Mouse (Mus musculus) stomach, embryonic 16.5 days (tissue): ENCODE results near the gene Pfn1. TPM values are rescaled to one million over a fixed set of nuclear protein-coding genes. Genes with fewer than 3 reads are reported as not detected.

Source experiments
- ATAC-seq: fragments of 200-750 bp; cut with Nextera tagmentation; 2 replicates; pipeline ENCODE4 v1.8.0; 2017; ENCODE audit warnings: moderate number of reproducible peaks, moderate TSS enrichment; ENCODE audit not compliant: insufficient read depth, low FRiP score
- H3K27ac ChIP-seq: fragments of 300-500 bp; sonication (generic); 2 replicates; pipeline ENCODE4 v1.5.1; 2014; ENCODE audit warnings: low read length
- H3K27me3 ChIP-seq: fragments of 300-500 bp; sonication (generic); 2 replicates; pipeline ENCODE4 v1.6.1; 2014; ENCODE audit warnings: low read length, control low read depth, mixed read lengths; ENCODE audit not compliant: control insufficient read depth, insufficient read depth
- H3K36me3 ChIP-seq: fragments of 300-500 bp; sonication (generic); 2 replicates; pipeline ENCODE4 v1.6.1; 2014; ENCODE audit warnings: low read length; ENCODE audit not compliant: control insufficient read depth, insufficient read depth
- H3K4me1 ChIP-seq: fragments of 300-500 bp; sonication (generic); 2 replicates; pipeline ENCODE4 v1.6.1; 2014; ENCODE audit warnings: low read length, control low read depth, mixed read lengths; ENCODE audit not compliant: control insufficient read depth, insufficient read depth
- H3K4me2 ChIP-seq: fragments of 300-500 bp; sonication (generic); 2 replicates; pipeline ENCODE4 v1.6.1; 2014; ENCODE audit warnings: low read depth, low read length, mixed read lengths
- H3K4me3 ChIP-seq: fragments of 300-500 bp; sonication (generic); replicated peaks from 2 replicates; pipeline ENCODE4 v1.5.1; 2014; ENCODE audit warnings: mild to moderate bottlenecking, low read length
- H3K9ac ChIP-seq: fragments of 300-500 bp; sonication (generic); 2 replicates; pipeline ENCODE4 v1.6.1; 2014; ENCODE audit warnings: low read length
- H3K9me3 ChIP-seq: fragments of 300-500 bp; sonication (generic); replicated peaks from 2 replicates; pipeline ENCODE4 v1.6.1; 2016; ENCODE audit warnings: low read length, control low read depth; ENCODE audit not compliant: control insufficient read depth
- WGBS: fragments of 180-500 bp; shearing (Covaris S2); extraction: QIAGEN DNeasy Blood & Tissue Kit; methylation state at CpG from one replicate; pipeline ENCODE4 v1.1.7; 2014; 5-methylcytosine and 5-hydroxymethylcytosine counted together
- polyA plus RNA-seq: library from polyadenylated mRNA; unstranded; fragments of >200 nt; fragmentation: Nextera tagmentation; extraction: Ambion mirVana; gene quantifications from 2 replicates; pipeline ENCODE4 v1.2.1, GENCODE M21; 2015

The Pfn1 gene
- polyA plus RNA-seq, 1 experiment from 2014 or later = 1,820 TPM

GRCm38 (mm10) chr11:70621972-70622814, 32.3 kb downstream of the Pfn1 start:
- Histone ChIP-seq H3K4me3 (no peak overlapping the region), H3K9ac (0 out of 2 replicates have a peak overlapping the region, but pooled peaks have one; percentile 36), H3K27me3 (no peaks in the 10 kb centered on the region), H3K36me3 (no peaks in the 10 kb centered on the region), H3K9me3 (no peaks in the 10 kb centered on the region), H3K4me1 (peaks cover 8% of the 10 kb centered on the region; the same call in 1 of the 2 replicates), H3K27ac (peak overlapping the region; percentile 4; the same call in 1 of the 2 replicates), H3K4me2 (no peak overlapping the region)
- ATAC-seq = no peak; the same call in 1 of the 2 replicates
- WGBS = 36% methylated on average over 7 of the region's 7 CpGs

- Histone ChIP-seq H3K27me3 (no peaks in the 10 kb centered on the region), H3K9ac (no peak within 1 kb of the TSS), H3K4me1 (peaks cover 22% of the 10 kb centered on the region), H3K36me3 (no peaks in the 10 kb centered on the region), H3K27ac (no peak within 1 kb of the TSS), H3K4me2 (no peak within 1 kb of the TSS), H3K9me3 (no peaks in the 10 kb centered on the region), H3K4me3 (no peak within 1 kb of the TSS)
- ATAC-seq = no peak
- 50% methylated on average over 1 of the region's 1 CpGs for WGBS
Measured at GRCm38 (mm10) chr11:70619101-70619500, 35.3 kb downstream of the Pfn1 start, which contains the start of gene Chrne. Gene Chrne, minus strand, starts transcription at chr11:70619216.

DNA sequence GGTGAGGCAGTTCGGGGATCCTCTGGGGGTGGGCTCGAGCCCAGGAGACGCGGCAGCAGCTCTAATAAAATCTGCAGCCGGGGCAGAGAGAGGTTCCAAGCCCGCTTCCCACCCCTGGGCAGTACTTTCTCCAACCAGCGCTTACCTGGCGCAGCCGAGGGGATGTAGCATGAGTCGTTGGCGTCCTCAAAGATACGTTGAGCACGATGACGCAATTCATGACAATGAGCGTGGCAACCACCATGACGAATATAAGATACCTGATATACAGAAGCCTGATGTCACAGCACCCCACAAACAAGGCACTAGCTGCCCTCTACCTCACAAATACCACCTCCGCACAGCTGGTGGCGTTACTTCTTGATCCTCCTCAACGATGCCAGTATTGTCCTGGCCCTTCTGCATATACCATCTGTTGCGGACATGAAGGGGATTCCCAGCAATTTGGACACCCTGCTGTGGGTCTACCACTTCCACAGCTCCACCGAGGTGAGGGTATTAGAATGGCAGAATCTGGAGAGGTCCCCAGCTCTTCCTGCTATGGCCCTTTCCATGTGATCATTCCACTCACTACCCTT, 38.8 kb downstream of the Pfn1 start, which contains the start of gene 4930544D05Rik:
TSS of gene 4930544D05Rik (plus strand) at position 333 of the 578 bp plus-strand sequence.
- 0 out of 2 replicates have a peak, but pooled peaks have one; percentile 1 for ATAC-seq
- Histone ChIP-seq H3K27me3 (no peaks in the 10 kb centered on the region), H3K9ac (peak within 1 kb of the TSS; percentile 69), H3K9me3 (no peaks in the 10 kb centered on the region), H3K4me3 (peak within 1 kb of the TSS; percentile 51), H3K4me2 (peak within 1 kb of the TSS; percentile 94), H3K4me1 (peaks cover 13% of the 10 kb centered on the region), H3K36me3 (peaks cover 7% of the 10 kb centered on the region; the same call in 1 of the 2 replicates), H3K27ac (peak within 1 kb of the TSS; percentile 83)
- WGBS = 14% methylated on average over 21 of the region's 21 CpGs

DNA sequence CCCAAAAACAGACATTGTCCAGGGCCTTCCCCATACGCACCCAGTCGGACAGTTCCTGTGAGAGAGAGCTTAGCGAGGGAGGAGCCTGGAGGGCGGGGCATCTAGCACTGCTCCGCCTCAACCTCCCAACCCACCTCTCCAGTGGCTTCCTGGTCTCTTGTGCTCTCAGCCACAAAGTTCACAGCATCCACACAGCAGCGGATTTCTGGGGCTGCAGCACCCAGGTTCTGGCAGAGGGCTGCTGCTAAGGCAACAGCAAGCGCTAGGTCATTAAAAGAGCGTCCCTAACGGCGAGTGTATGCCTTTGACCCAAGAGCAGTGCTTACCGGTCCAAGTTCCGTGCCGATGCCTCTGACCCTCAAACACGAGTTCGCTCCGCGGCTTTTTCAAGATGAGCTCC, 39.4 kb downstream of the Pfn1 start:
- H3K36me3 ChIP-seq = peaks cover 9% of the 10 kb centered on the region
- peak overlapping the region; percentile 69 for H3K9ac ChIP-seq
- H3K27ac ChIP-seq = peak overlapping the region; percentile 83
- peak overlapping the region; percentile 51 for H3K4me3 ChIP-seq
- H3K9me3 ChIP-seq = no peaks in the 10 kb centered on the region
- ATAC-seq = peak; percentile 87
- H3K4me1 ChIP-seq = peaks cover 13% of the 10 kb centered on the region
- WGBS = 1% methylated on average over 17 of the region's 17 CpGs
- peak overlapping the region; percentile 94 for H3K4me2 ChIP-seq
- H3K27me3 ChIP-seq = no peaks in the 10 kb centered on the region

GRCm38 (mm10) chr11:70612505-70612904, 41.9 kb downstream of the Pfn1 start:
- H3K27ac ChIP-seq = no peak overlapping the region
- ATAC-seq = no peak
- H3K36me3 ChIP-seq = peaks cover 23% of the 10 kb centered on the region
- H3K27me3 ChIP-seq = no peaks in the 10 kb centered on the region
- no peaks in the 10 kb centered on the region for H3K9me3 ChIP-seq
- WGBS = 74% methylated on average over 7 of the region's 7 CpGs
- H3K4me2 ChIP-seq = no peak overlapping the region
- no peak overlapping the region for H3K4me3 ChIP-seq
- H3K4me1 ChIP-seq = peaks cover 13% of the 10 kb centered on the region
- H3K9ac ChIP-seq = no peak overlapping the region

DNA sequence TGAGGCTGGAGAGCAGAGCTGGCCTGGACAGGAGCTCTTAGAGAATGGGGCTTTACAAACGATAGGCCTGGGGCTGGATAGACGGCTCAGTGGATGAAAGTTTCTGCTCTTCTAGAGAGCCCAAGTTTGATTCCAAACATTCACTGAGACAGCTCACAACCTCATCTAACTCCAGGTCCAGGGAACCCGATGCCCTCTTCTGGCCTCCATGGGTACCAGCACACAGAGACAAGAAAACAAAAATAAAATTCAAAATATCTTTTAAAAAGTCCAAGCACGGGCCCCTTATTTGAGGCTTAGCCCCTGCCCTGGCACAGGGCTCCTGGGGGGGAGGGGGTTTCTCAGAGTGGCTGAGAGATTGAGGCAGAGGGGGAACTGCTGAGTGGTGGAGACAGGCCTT, 43.7 kb downstream of the Pfn1 start:
- no peaks in the 10 kb centered on the region for H3K27me3 ChIP-seq
- H3K9me3 ChIP-seq = no peaks in the 10 kb centered on the region
- no peak overlapping the region for H3K4me2 ChIP-seq
- no peak overlapping the region for H3K27ac ChIP-seq
- H3K36me3 ChIP-seq = peaks cover 25% of the 10 kb centered on the region
- 83% methylated on average over 4 of the region's 4 CpGs for WGBS
- H3K9ac ChIP-seq = no peak overlapping the region
- H3K4me3 ChIP-seq = no peak overlapping the region
- no peak for ATAC-seq
- H3K4me1 ChIP-seq = peaks cover 12% of the 10 kb centered on the region

DNA sequence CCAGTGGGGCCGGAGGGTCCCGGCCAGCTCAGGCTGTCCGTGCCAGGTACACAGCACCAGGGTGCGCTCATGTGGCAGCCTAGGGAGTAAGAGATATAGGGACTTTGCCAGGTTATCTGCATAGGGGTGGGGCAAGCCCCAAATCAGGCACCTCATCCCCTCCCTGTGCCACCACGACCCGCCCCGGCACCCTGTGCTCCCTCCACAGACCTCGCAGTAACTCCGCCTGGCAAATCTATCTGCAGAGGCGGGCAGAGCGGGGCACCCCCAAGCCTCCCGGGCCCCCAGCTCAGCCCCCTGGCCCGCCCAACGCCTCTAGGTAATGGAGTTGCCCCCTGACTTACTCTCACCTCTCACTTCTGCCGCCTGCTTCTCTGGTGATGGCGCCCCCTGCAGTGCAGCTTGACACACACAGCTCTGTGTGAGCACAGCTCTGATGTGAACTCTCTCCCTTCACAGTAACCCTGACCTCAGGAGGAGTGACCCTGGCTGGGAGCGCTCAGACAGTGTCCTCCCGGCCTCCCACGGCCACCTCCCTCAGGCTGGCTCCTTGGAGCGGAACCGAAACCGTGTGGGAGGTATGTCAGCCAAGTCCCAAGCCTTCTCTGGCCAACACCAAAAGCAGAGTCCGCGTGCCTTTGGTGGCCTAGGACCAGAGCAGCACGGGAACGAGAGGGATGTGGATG, 45.9 kb downstream of the Pfn1 start:
- H3K4me3 ChIP-seq = no peak overlapping the region
- no peaks in the 10 kb centered on the region for H3K9me3 ChIP-seq
- 90% methylated on average over 26 of the region's 26 CpGs for WGBS
- H3K4me1 ChIP-seq = no peaks in the 10 kb centered on the region
- no peak overlapping the region for H3K4me2 ChIP-seq
- H3K36me3 ChIP-seq = peaks cover 25% of the 10 kb centered on the region
- no peak for ATAC-seq
- no peak overlapping the region for H3K27ac ChIP-seq
- no peak overlapping the region for H3K9ac ChIP-seq
- H3K27me3 ChIP-seq = no peaks in the 10 kb centered on the region

GRCm38 (mm10) chr11:70607611-70608010, 46.8 kb downstream of the Pfn1 start:
- H3K9ac ChIP-seq = no peak overlapping the region
- H3K27ac ChIP-seq = no peak overlapping the region
- no peaks in the 10 kb centered on the region for H3K9me3 ChIP-seq
- 83% methylated on average over 9 of the region's 9 CpGs for WGBS
- H3K4me3 ChIP-seq = no peak overlapping the region
- no peaks in the 10 kb centered on the region for H3K4me1 ChIP-seq
- no peak overlapping the region for H3K4me2 ChIP-seq
- peaks cover 22% of the 10 kb centered on the region for H3K36me3 ChIP-seq
- ATAC-seq = no peak
- no peaks in the 10 kb centered on the region for H3K27me3 ChIP-seq
